8 mouse cellular contexts compared by ENCODE assay signal in the genomic region with DNA sequence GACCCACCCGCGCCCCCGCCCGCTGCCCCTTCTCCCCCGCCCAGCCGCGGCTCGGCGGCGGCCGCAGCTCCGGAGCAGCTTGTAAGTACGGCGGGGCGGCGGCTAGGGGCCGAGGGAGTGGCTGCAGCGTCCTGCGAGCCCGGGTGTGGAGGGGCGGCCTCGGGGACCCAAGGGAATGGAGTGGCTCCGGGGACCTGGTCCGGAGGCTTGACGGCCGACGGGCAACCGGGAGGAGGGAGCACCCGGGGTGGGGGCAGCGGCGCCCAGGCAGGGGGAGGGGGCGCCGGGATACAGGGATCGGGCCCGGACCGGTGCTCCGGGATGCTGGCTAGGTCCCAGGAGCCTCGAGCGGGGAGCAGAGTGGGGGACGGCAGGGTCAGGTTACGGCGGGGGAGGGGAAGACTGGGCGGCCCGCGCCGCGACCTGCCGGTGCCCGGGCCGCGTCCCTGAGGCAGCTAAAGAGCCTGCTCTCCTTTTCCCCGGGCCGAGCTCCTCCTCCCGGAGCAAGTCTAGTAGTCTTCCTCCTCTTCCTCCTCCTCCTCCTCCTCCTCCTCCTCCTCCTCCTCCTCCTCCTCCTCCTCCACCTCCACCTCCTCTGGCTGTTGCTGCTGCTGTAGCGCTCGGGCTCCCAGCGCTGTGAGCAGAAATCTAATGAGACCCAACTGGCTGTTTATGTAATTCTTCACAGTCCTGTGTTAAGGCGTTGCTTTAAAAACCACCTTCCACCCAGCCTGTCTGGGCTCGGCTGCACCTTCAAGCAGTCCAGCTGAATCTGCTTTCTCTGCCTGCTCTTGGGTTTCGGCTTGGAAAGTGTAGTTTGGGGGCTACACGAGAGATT. TPM values are rescaled to one million over a fixed set of nuclear protein-coding genes. Genes with fewer than 3 reads are reported as not detected.
DNase-seq lines count a peak whose midpoint lies in the region; ATAC-seq and TF ChIP-seq lines count a peak whose summit lies in the region.

No protein-coding gene starts in this region.

- no peak for TF ChIP-seq CTCF in heart, adult 2 months (IDR thresholded peaks at IDR 0.05)
- no peak for TF ChIP-seq CTCF in liver, adult 2 months (IDR thresholded peaks at IDR 0.05; ENCODE audit: low read depth, low read length)
- TF ChIP-seq CTCF in midbrain, postnatal 0 days (IDR thresholded peaks at IDR 0.05), result no peak

- under 1% methylated on average over 57 of the region's 61 CpGs for WGBS in embryonic facial prominence, embryonic 11.5 days
- WGBS in heart, adult 2 months, result under 1% methylated on average over 45 of the region's 61 CpGs
- under 1% methylated on average over 54 of the region's 61 CpGs for WGBS in liver, adult 2 months
- under 1% methylated on average over 32 of the region's 61 CpGs for WGBS in midbrain, postnatal 0 days
- WGBS in stomach, embryonic 14.5 days, result 0% methylated on average over 52 of the region's 61 CpGs

- H3K27ac ChIP-seq in embryonic facial prominence, embryonic 11.5 days (replicated peaks; ENCODE audit: low read depth, low read length), result peak overlapping the region; percentile 98
- peak overlapping the region; percentile 92 for H3K27ac ChIP-seq in heart, adult 2 months
- peak overlapping the region; percentile 93 for H3K27ac ChIP-seq in liver, adult 2 months (replicated peaks; ENCODE audit: insufficient read depth, low read depth, low read length)
- peak overlapping the region; percentile 98 for H3K27ac ChIP-seq in midbrain, postnatal 0 days (ENCODE audit: low read depth, low read length)
- H3K27ac ChIP-seq in stomach, embryonic 14.5 days (ENCODE audit: low read length), result peak overlapping the region; percentile 97

- peaks cover 7% of the 10 kb centered on the region for H3K36me3 ChIP-seq in embryonic facial prominence, embryonic 11.5 days (replicated peaks; ENCODE audit: control insufficient read depth, insufficient read depth, low read depth, low read length)
- H3K36me3 ChIP-seq in heart, adult 2 months (ENCODE audit: control insufficient read depth, insufficient read depth, low read length), result peaks cover 16% of the 10 kb centered on the region
- peaks cover 13% of the 10 kb centered on the region for H3K36me3 ChIP-seq in liver, adult 2 months (ENCODE audit: control insufficient read depth, insufficient read depth, low read length)
- peaks cover 12% of the 10 kb centered on the region; the same call in 1 of the 2 replicates for H3K36me3 ChIP-seq in midbrain, postnatal 0 days (ENCODE audit: insufficient read depth, low read length)
- peaks cover 10% of the 10 kb centered on the region for H3K36me3 ChIP-seq in stomach, embryonic 14.5 days (ENCODE audit: control insufficient read depth, insufficient read depth, low read length)

- intact Hi-C loops in heart, adult 2 months (cut with DNase I), result loop anchor here (1.0 to 5.0 kb wide), 4 partner anchors 17 to 245 kb away; a partner anchor contains a TSS

- peak overlapping the region; percentile 92 for H3K9ac ChIP-seq in embryonic facial prominence, embryonic 11.5 days (replicated peaks; ENCODE audit: low read length)
- H3K9ac ChIP-seq in heart, adult 2 months (ENCODE audit: low read depth, low read length), result peak overlapping the region; percentile 99
- H3K9ac ChIP-seq in liver, adult 2 months (ENCODE audit: low read depth, low read length), result peak overlapping the region; percentile 99
- H3K9ac ChIP-seq in midbrain, postnatal 0 days (replicated peaks; ENCODE audit: low read length, poor library complexity, severe bottlenecking), result peak overlapping the region; percentile 99
- H3K9ac ChIP-seq in stomach, embryonic 14.5 days (replicated peaks; ENCODE audit: low read depth, low read length), result peak overlapping the region; percentile 94

- H3K4me1 ChIP-seq in embryonic facial prominence, embryonic 11.5 days (ENCODE audit: control insufficient read depth, insufficient read depth, low read length), result peaks cover 6% of the 10 kb centered on the region; the same call in 1 of the 2 replicates
- H3K4me1 ChIP-seq in heart, adult 2 months (ENCODE audit: control insufficient read depth, insufficient read depth, low read length), result no peaks in the 10 kb centered on the region
- H3K4me1 ChIP-seq in liver, adult 2 months (ENCODE audit: control insufficient read depth, insufficient read depth, low read length), result peaks cover 8% of the 10 kb centered on the region; the same call in 1 of the 2 replicates
- peaks cover 4% of the 10 kb centered on the region; the same call in 1 of the 2 replicates for H3K4me1 ChIP-seq in midbrain, postnatal 0 days (ENCODE audit: insufficient read depth, low read length)
- H3K4me1 ChIP-seq in stomach, embryonic 14.5 days (ENCODE audit: control insufficient read depth, insufficient read depth, low read length), result peaks cover 2% of the 10 kb centered on the region; the same call in 1 of the 2 replicates

- peak overlapping the region; percentile 63 for H3K4me2 ChIP-seq in embryonic facial prominence, embryonic 11.5 days (ENCODE audit: low read depth, low read length)
- H3K4me2 ChIP-seq in midbrain, postnatal 0 days (ENCODE audit: low read depth, low read length, poor library complexity, severe bottlenecking), result peak overlapping the region; percentile 62
- H3K4me2 ChIP-seq in stomach, embryonic 14.5 days (replicated peaks; ENCODE audit: low read depth, low read length), result peak overlapping the region; percentile 65

- TF ChIP-seq EP300 in heart, adult 2 months (IDR thresholded peaks at IDR 0.05; ENCODE audit: insufficient read depth, low read depth, low read length), result no peak

- DNase-seq in cerebellum, adult 11 months, result peak; percentile 80
- peak; percentile 76 for DNase-seq in embryonic facial prominence, embryonic 11.5 days (ENCODE audit: low spot score)
- DNase-seq in heart, adult 2 months, result peak; percentile 84 to 86
- peak; percentile 66 to 75 for DNase-seq in kidney, adult 8-10 months
- peak; percentile 40 for DNase-seq in liver, adult 2 months (ENCODE audit: extremely low read depth, low read depth, low spot score)
- DNase-seq in midbrain, postnatal 0 days (ENCODE audit: low spot score), result peak; percentile 53

- no peaks in the 10 kb centered on the region for H3K9me3 ChIP-seq in embryonic facial prominence, embryonic 11.5 days (replicated peaks; ENCODE audit: control insufficient read depth, low read length)
- no peaks in the 10 kb centered on the region for H3K9me3 ChIP-seq in midbrain, postnatal 0 days (ENCODE audit: low read length)
- no peaks in the 10 kb centered on the region for H3K9me3 ChIP-seq in stomach, embryonic 14.5 days (ENCODE audit: control insufficient read depth, low read depth, low read length)

- no peaks in the 10 kb centered on the region for H3K27me3 ChIP-seq in embryonic facial prominence, embryonic 11.5 days (ENCODE audit: control insufficient read depth, insufficient read depth, low read length)
- H3K27me3 ChIP-seq in heart, adult 2 months (ENCODE audit: control insufficient read depth, insufficient read depth, low read length), result no peaks in the 10 kb centered on the region
- no peaks in the 10 kb centered on the region for H3K27me3 ChIP-seq in liver, adult 2 months (ENCODE audit: control insufficient read depth, insufficient read depth, low read length)
- no peaks in the 10 kb centered on the region for H3K27me3 ChIP-seq in midbrain, postnatal 0 days (ENCODE audit: insufficient read depth, low read length)
- H3K27me3 ChIP-seq in stomach, embryonic 14.5 days (ENCODE audit: control insufficient read depth, insufficient read depth, low read length), result no peaks in the 10 kb centered on the region

- no peak for ATAC-seq in cerebellum, adult (ENCODE audit: insufficient number of reproducible peaks, low FRiP score, low TSS enrichment)
- peak; percentile 36 for ATAC-seq in embryonic facial prominence, embryonic 11.5 days (replicated peaks; ENCODE audit: insufficient number of reproducible peaks, low FRiP score, low TSS enrichment, low read depth)
- peak; percentile 32 for ATAC-seq in midbrain, postnatal 0 days (ENCODE audit: low FRiP score)
- ATAC-seq in stomach, embryonic 14.5 days (ENCODE audit: insufficient number of reproducible peaks, insufficient read depth, low FRiP score, low read depth), result peak; percentile 19; the same call in 1 of the 2 replicates

- H3K79me2 ChIP-seq in heart, adult 2 months (replicated peaks; ENCODE audit: control insufficient read depth, insufficient read depth, low read length), result 0 out of 2 replicates have a peak, but pooled peaks cover 2% of the 10 kb centered on the region
- H3K79me2 ChIP-seq in liver, adult 2 months (ENCODE audit: control insufficient read depth, insufficient read depth, low read length), result peaks cover 18% of the 10 kb centered on the region

- H3K4me3 ChIP-seq in embryonic facial prominence, embryonic 11.5 days (ENCODE audit: low read depth, low read length), result peak overlapping the region; percentile 96
- H3K4me3 ChIP-seq in heart, adult 2 months, result peak overlapping the region; percentile 61
- H3K4me3 ChIP-seq in liver, adult 2 months (ENCODE audit: insufficient read depth, low read depth, low read length), result peak overlapping the region; percentile 76
- peak overlapping the region; percentile 99 for H3K4me3 ChIP-seq in midbrain, postnatal 0 days (ENCODE audit: low read depth, low read length)
- H3K4me3 ChIP-seq in stomach, embryonic 14.5 days (ENCODE audit: low read depth, low read length), result peak overlapping the region; percentile 88

- no peak for TF ChIP-seq POLR2A in heart, adult 2 months (IDR thresholded peaks at IDR 0.05; ENCODE audit: insufficient read depth, low read depth, low read length)
- no peak for TF ChIP-seq POLR2A in liver, adult 2 months (IDR thresholded peaks at IDR 0.05; ENCODE audit: extremely low read depth, insufficient read depth, low read length)

RNA-seq across cellular contexts. Expression of a gene that starts 0.6 kb away (rescaled TPM):
- 32.0 and 32.8 TPM in 2 replicates for polyA plus RNA-seq in embryonic facial prominence, embryonic 11.5 days (2014; fragmentation: Nextera tagmentation; extraction: Ambion mirVana)
- total RNA-seq in heart, adult 2 months (2021), result 10 to 100 TPM; 47.6 to 55.1 TPM
- polyA plus RNA-seq in heart, adult 2 months (2012; rRNA removed), result 29.0 and 33.1 TPM in 2 replicates
- total RNA-seq in liver, adult 2 months (2014; rRNA removed), result 39.9 and 50.1 TPM in 2 replicates
- 47.1 and 72.2 TPM in 2 replicates for polyA plus RNA-seq in liver, adult 2 months (2012; rRNA removed)
- total RNA-seq in midbrain, postnatal 0 days (2014; rRNA removed), result 15.6 and 20.4 TPM in 2 replicates
- polyA plus RNA-seq in midbrain, postnatal 0 days (2015; fragmentation: Nextera tagmentation; extraction: Ambion mirVana), result 25.5 and 27.9 TPM in 2 replicates
- 24.2 and 30.5 TPM in 2 replicates for polyA plus RNA-seq in stomach, embryonic 14.5 days (2014; fragmentation: Nextera tagmentation; extraction: Ambion mirVana)

RNA-seq across cellular contexts. Expression of a gene that starts 33.9 kb away (rescaled TPM):
- polyA plus RNA-seq in embryonic facial prominence, embryonic 11.5 days (2014; fragmentation: Nextera tagmentation; extraction: Ambion mirVana), result 4.2 and 5.0 TPM in 2 replicates
- total RNA-seq in heart, adult 2 months (2021), result 1 to 10 TPM; 4.3 to 6.3 TPM
- polyA plus RNA-seq in heart, adult 2 months (2012; rRNA removed), result 4.5 and 4.6 TPM in 2 replicates
- total RNA-seq in liver, adult 2 months (2014; rRNA removed), result under 0.01 TPM in 1 of 2 replicates, not detected in the other
- polyA plus RNA-seq in liver, adult 2 months (2012; rRNA removed), result 0.04 TPM in 1 of 2 replicates, not detected in the other
- total RNA-seq in midbrain, postnatal 0 days (2014; rRNA removed), result 5.0 and 10.0 TPM in 2 replicates
- 2.6 and 2.7 TPM in 2 replicates for polyA plus RNA-seq in midbrain, postnatal 0 days (2015; fragmentation: Nextera tagmentation; extraction: Ambion mirVana)
- 1.3 and 1.6 TPM in 2 replicates for polyA plus RNA-seq in stomach, embryonic 14.5 days (2014; fragmentation: Nextera tagmentation; extraction: Ambion mirVana)
